Mouse (Mus musculus) spleen, adult 10 weeks (tissue): ENCODE results near the gene Prl2b1. TPM values are rescaled to one million over a fixed set of nuclear protein-coding genes. Genes with fewer than 3 reads are reported as not detected.

Experiments used
- polyA plus RNA-seq: library from polyadenylated mRNA; stranded (reverse); fragments of 350-450 nt; fragmentation: Illumina TruSeq; extraction: RNeasy Lipid Tissue Mini Kit (QIAGEN cat#74804); gene quantifications from one replicate; pipeline ENCODE4 v1.2.3, GENCODE M21; 2015; ENCODE audit warnings: low replicate concordance; ENCODE audit not compliant: insufficient read depth

Gene Prl2b1
- not detected for polyA plus RNA-seq

DNA sequence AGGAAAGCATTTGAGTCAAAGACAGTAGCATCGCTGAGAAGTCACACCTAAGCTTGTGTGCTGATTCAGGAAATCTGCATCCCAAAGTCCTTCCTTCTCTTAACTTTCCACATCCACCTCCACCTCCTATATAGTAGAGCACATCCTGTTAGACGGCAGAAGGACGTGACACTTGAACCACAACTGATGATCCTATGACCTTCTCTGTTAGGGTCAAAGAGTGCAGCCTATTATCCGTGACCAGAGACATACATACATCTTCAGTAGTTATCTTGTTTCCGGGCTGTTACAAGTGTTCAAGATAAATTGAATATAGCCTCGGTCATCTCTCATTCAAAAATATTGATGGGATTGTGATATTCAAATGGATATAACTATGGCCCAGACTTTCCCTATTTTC is at the start of gene Prl2b1:
Gene Prl2b1, minus strand, starts transcription at position 101 of the 400 bp plus-strand sequence.

DNA sequence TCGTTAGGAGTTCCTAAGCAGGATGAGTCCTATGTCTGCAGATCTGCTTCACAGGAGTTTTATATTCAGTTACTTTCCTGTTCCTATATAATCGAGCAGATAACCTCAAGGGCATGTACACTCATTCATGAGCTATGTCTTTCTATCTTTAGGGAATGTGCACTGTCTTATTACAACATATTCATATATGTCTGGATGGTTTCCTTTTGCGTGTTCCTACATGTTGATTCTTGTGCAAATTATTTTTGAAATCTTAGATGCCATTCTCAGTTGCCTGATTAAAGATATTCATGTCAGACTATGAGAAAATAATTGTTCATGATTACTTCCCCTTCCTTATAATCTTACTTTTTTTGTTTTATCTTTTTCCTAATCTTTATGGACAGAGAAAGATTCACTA is 47.9 kb upstream of the Prl2b1 start, which contains the start of gene Prl8a6:
Gene Prl8a6, minus strand, starts transcription at position 101 of the 400 bp plus-strand sequence.

DNA sequence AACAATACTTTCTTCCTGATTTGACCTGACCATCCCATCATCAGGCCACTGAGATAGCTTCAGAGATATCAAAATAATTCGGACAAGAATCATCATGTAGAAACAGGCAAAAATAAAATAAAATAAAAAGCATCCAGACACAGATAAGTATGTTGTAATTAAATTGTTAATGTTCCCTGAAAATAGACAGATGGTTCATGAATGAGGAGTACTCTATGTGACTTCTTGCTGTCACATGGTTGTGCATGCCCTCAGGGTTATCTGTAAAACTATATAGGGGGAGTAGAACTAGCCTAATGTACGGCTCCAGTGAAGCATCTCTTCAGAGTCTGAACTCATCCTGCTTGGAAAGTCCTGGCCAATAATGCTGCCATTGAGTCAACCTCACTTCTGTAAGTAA is 45.3 kb downstream of the Prl2b1 start, which contains the start of gene Prl8a2:
Gene Prl8a2, plus strand, starts transcription at position 301 of the 400 bp plus-strand sequence.

Other genes with a start within 250 kb of the Prl2b1 start
- not detected for gene Prl3d3, start 234.1 kb downstream of the Prl2b1 start, polyA plus RNA-seq
- not detected for gene Prl3c1, start 194.2 kb downstream of the Prl2b1 start, polyA plus RNA-seq
- gene Prl3b1, start 149.0 kb downstream of the Prl2b1 start, polyA plus RNA-seq = not detected
- not detected for gene Prl3a1, start 131.4 kb downstream of the Prl2b1 start, polyA plus RNA-seq
- not detected for gene Prl6a1, start 78.2 kb downstream of the Prl2b1 start, polyA plus RNA-seq
- gene Prl8a2, start 45.2 kb downstream of the Prl2b1 start, polyA plus RNA-seq = not detected
- gene Prl8a6, start 47.8 kb upstream of the Prl2b1 start, polyA plus RNA-seq = not detected
- not detected for gene Prl8a8, start 122.4 kb upstream of the Prl2b1 start, polyA plus RNA-seq
- gene Prl8a9, start 173.8 kb upstream of the Prl2b1 start, polyA plus RNA-seq = not detected
- gene Prl8a1, start 191.3 kb upstream of the Prl2b1 start, polyA plus RNA-seq = not detected
- gene Prl7b1, start 219.7 kb upstream of the Prl2b1 start, polyA plus RNA-seq = not detected